Mouse (Mus musculus): ENCODE measurements around the gene Cit. TPM values are rescaled to one million over a fixed set of nuclear protein-coding genes. Genes with fewer than 3 reads are reported as not detected.

Cit gene
- total RNA-seq, 4 experiments from 2014 or later: 73.2 to 96.9 (median 79.2) TPM

DNA sequence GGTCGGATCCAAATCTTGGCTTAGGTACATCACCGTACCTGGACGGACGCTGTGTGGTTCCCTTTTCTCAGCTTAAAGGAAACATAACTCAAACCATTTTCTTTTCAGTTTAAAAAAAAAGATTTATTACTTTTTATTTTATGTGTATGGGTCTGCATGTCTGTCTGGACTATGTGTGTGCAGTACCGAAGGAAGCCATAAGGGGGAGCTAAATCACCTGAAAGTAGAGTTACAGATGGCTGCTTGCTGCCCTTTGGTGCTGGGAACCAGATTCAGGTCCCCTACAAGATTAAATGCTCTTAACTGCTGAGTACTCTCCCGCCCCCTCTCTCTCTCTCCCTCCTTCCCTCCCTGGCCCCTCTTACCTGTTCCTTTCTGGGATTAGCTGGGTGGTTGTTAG lies 112.1 kb downstream of the Cit start:
- no peak for DNase-seq (ENCODE audit: low spot score in 2 of 2)

DNA sequence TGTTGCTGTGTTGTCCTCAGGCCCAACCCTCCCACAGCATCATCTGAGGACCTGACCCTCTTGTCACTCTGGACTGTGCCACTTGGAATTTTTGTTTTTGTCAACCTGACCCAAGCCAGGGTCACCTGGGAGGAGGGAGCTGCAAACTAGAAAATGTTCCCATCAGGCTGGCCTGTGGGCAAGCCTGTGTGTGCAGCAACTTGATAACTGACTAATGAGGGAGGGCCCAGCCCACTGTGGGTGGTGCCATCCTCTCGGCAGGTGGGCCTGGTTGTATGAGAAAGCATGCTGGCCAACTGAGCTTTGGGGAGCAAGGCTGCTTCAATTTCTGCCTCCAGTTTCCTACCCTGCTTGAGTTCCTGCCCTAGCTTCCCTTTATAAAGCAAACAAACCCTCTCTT lies 113.3 kb downstream of the Cit start:
- DNase-seq (ENCODE audit: low spot score in 2 of 2): no peak

DNA sequence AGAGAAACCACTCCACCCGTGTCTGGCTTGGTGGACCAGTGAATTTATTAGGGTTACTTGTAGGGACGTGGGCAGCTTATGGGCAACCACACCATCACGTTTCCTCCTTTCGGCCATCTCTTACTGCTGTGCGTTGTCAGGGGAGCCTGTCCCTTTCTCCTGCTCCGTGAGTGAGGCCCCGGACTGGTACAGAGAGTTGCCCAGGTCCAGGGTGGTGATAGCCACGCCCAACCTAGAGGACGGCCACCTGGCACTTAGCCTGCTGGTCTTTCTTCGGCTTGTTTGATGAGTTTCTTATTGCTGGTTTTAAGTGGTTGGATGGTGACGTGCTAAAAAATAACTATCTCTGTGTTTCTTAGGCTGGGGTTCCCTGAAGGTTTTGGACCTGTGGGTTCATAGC lies 113.7 kb downstream of the Cit start:
- no peak for DNase-seq (ENCODE audit: low spot score in 2 of 2)

DNA sequence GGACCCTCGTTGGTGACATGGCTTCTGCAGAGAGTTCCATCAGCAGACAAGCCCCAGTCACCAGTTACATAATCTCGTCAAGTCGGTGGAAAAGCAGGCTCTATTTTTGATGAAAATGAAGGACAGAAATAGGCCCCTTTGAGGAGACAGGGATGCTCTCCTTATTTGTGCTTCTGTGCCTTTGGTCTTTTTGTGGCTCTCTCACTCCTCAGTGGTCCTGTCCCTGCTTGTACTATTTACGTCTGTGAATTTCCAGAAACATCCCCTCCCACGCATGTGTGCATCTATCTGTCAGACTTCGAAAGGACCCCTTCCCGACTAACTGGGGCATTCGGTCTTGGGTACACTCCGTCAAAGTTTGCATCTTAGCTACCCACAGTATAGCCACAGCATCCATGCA lies 116.7 kb downstream of the Cit start:
- no peak for DNase-seq (ENCODE audit: low spot score in 2 of 2)

DNA sequence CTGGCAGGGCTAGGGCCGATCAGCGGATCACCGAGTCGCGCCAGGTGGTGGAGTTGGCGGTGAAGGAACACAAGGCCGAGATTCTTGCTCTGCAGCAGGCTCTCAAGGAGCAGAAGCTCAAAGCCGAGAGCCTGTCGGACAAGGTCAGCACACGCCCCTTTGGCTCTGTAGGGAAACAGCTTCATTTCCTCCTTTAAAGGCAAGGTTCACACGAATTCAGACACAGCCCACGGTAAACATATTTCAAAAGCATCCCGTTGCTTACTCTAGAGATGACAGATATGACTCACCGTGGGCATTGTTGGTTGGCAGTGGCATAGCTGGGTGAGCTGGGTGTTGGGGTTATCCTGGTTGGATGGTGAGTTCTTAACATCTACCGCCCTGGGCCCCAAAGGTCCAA lies 126.2 kb downstream of the Cit start:
- no peak for DNase-seq (ENCODE audit: low spot score in 2 of 2)

DNA sequence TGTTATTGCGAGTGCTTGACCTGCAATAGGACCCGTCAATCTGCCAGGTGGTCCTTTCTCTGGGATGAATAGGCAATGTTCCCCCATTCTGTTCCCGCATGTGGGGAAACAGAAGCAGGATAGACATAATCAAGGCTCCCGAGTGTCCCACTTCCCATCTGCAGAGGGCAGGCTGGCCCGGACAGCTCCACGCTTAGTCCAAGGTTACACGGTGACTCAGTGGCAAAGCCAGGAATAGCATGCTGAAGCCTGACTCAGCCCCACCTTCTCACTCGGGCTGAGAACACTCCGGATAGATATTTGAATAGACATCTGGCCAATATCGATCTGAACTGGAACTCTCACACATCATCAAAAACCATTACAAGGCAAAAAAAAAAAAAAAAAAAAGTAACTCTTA lies 130.6 kb downstream of the Cit start:
- DNase-seq (ENCODE audit: low spot score in 2 of 2): no peak

DNA sequence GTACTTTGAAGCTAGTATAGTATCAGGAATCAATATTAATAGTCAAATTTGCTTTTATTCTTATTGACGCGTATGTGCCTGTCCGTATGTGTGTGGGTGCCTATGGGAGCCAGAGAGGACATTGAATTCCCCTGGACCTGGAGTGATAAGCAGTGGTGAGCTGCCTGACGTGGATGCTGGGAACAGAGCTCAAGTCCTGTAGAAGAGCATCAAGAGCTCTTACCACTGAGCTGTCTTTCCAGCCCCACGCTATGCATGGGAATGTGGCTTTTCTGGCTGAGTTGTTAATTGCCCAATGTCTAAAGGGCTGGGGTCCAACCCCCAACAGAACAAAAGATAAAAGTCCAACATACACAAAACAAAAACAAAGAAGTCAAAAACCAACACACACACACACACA lies 131.4 kb downstream of the Cit start:
- DNase-seq (ENCODE audit: low spot score in 2 of 2): no peak

DNA sequence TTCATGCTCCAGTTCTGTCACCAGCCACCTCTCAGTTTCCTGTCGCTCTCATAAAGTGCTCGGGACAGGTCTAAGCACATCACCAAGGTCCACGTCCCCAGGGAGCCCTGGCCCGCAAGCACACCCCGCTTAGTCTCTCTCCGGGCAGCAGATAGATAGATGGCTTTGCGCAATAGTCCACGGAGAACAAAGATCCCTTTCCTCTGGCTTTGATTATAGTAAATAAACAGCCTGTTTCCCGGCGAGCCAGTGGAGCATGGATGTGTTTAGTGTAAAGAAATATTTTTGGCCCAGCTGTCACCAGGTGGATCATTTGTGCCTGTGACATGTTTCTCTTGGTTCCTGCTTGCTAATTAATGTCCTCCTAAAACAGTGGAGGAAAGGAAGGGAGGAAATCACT lies 132.2 kb downstream of the Cit start:
- no peak for DNase-seq (ENCODE audit: low spot score in 2 of 2)

DNA sequence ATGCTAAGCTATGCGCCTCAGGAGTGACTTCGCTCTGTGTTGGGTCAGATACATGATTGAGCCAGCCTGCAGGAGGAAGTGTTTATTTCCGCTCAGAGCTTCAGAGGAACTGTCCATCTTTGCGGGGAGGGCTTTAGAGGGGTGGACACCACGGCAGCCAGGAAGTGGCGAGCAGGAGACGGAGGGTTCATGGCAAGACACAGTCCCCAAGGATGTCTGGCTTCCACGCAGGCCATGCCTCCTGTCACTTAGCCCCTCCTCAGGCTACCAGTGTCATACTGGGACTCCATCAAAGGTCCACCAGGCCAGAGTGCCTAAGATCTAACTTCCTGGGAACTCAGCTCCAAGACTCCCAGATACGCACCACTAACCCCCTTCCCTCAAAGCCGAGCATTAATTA lies 132.7 kb downstream of the Cit start:
- DNase-seq (ENCODE audit: low spot score in 2 of 2): no peak

DNA sequence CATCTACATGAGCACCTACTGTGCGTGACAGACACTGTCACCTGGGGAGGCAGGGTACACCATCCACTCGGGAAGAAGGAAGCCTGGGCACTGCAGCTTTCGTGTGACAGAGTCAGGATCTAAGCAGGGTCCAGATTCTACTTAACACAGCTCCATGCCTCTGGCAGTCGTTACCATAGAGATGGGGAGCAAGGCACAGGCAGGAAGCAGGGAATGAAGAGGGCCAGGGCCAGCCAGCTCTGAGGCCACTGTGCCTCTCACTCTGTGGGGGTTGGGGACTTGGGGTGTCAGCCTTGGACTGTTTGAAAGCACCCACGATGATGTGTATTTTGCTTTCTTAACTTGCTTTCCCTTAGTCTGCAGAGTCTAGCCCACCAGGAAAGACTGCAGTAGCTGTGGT lies 133.2 kb downstream of the Cit start:
- DNase-seq (ENCODE audit: low spot score in 2 of 2): no peak

DNA sequence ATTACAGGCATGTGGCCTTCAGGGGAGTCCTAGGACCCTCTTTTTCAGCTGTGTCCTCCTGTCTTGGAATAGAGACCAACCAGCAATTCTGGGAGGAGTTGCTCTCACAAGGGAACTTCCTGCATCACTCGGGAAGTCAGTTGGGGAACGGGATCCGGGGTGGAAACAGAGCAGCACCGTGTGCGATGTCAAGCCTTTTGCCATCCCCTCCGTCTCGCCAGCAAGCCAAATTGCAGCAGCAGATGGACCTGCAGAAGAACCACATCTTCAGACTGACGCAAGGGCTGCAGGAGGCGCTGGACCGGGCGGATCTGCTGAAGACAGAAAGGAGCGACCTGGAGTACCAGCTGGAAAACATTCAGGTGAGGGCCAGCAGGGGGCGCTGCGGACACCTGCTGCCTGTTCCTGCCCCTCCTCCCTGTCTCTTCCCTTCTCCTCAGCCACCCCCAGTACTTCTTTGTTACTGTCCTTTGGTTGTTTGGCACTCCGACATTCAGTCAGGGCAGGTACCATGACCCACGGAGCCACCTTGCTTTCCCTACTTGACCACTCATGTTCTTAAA lies 134.1 kb downstream of the Cit start:
- DNase-seq (ENCODE audit: low spot score in 2 of 2): no peak

DNA sequence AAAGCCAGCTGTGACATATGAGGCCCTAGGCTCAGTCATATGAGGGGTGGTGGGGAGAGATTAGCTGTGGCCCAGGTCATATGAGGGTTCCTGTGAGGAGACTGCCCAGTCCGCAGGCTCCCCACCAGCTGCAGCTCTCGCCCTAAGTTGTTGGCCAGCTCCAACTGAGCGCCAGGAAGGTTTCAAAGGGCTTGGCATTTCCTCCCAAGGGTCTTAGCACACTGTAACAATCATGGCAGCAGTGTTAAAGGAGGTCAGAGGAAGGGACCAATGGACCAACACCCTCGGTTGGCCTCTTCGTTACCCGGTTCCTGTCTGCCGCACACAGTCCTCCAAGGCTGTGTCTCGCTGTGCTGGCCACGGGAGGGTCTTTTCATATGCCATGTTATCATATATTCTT lies 135.5 kb downstream of the Cit start:
- no peak for DNase-seq (ENCODE audit: low spot score in 2 of 2)

DNA sequence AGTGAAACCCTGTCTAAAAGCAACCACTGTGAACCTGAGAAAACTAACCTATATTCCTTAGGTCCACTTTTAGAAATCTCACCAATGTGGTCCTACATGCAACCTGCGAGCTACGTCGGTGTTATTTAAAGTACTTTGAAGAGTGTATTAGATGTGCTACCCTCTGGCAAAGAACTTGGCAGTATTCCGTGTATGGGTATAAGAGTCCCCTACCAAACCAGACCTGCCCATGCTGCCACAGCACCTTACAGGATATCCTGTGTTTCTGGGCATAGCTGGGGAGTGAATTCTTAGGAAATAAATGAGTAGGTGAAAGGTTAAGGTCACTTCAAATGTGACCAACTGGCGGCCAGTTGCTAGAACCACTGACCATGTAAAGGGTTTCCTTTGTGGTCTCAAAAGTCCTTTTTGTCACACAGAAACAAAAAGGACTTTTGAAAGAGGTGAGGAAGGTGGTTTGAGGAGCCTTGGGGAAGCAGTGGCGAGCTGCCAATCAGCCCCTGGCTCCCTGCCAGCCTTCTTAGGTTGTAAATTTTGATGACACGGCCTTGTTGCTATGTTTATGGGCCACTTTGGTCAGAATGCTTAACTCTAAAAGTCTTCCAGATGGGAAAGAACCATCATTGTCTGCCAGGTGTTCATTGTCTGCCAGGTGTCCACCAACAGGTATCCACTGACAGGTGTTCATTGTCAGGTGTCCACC lies 137.7 kb downstream of the Cit start:
- DNase-seq (ENCODE audit: low spot score in 2 of 2): no peak

DNA sequence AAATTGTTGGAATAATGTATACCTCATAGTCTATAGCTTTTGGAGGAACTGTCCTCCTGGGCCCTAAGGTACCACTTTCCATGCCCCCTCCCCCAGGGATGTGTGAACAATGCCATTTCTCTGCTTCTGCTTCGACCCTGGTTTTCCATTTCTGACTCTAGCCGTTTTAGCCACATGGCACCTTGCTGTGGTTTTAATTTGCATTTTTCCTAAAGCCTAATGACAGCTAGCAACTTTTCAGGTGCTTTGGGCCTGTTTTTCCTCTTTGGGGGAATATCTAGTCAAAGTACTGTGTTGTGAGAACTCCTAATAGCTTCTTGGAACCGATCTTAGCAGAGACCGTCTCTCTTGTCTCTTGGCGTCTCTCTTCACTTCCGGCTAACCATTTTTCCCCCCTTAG lies 139.3 kb downstream of the Cit start:
- no peak for DNase-seq (ENCODE audit: low spot score in 2 of 2)

DNA sequence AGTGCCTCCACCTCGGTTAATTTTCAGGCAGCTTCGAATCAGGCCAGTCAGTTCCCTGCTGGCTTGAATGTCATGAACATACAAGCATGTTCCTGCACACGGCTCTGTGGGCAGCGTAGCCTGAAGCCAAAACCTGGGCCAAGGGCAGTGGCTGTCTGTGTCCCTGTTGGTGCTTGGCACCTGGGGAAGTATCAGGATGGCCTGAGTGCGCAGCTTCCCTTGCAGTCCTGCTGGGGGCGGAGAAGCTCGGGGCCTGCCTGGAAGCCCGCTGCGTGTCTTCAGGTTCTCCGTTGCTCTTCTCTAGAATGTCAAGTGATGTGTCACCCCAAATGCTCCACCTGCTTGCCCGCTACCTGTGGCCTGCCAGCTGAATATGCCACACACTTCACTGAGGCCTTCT lies 140.0 kb downstream of the Cit start:
- no peak for DNase-seq (ENCODE audit: low spot score in 2 of 2)

DNA sequence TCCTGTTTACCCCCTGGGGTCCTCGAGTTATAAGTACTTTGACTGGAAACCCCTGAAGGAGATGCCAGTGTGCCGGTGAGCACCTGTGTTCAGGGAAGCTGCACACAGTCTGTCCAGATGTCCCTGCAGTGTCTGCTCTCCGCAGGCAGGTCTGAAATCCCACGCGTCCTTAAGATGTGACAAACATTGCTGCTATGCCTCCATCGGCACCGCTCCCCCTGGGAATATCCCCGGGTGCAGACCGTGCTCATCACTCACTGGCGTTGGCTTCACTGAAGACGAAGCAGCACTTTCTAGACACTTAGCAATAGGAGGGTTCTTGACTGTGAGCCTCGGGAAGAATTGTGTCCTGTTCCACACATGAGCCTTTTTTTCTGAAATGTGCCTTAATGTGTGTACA lies 142.2 kb downstream of the Cit start:
- DNase-seq (ENCODE audit: low spot score in 2 of 2): no peak

DNA sequence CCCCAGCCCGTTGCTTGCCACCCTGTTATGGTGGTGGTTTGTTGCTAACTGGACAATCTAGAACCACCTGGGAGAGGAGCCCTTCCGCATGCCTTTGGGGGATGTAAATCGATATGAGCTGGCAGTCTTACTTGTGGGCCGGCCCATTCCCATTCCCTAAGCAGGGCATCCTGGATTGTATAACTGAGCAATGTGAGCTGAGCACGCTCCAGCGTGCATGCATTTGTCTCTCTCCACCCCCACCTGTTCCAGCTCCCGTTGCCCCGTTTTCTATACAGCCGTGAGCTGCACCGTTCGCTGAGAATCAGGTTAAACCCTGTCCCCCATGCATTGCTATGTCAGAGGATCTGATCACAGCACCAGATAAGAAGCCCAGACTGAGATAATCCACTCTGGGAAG lies 146.6 kb downstream of the Cit start:
- DNase-seq (ENCODE audit: low spot score in 2 of 2): no peak

DNA sequence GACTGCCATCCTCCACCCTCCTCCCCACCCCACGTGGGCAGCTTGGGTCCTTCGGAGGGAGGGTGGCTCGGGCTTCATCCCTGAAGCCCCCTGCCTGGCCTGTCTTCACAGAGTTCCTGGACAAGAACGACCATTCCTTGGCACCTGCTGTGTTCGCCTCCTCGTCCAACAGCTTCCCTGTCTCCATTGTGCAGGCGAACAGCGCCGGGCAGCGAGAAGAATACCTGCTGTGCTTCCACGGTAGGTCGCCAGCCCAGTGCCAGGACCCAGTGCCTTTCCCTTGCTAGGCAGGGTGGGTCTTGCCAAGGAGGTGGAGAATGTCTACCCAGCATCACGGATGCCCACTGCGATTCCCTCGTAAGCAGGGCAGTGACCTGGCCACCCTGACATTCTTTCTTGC lies 149.0 kb downstream of the Cit start:
- no peak for DNase-seq (ENCODE audit: low spot score in 2 of 2)

DNA sequence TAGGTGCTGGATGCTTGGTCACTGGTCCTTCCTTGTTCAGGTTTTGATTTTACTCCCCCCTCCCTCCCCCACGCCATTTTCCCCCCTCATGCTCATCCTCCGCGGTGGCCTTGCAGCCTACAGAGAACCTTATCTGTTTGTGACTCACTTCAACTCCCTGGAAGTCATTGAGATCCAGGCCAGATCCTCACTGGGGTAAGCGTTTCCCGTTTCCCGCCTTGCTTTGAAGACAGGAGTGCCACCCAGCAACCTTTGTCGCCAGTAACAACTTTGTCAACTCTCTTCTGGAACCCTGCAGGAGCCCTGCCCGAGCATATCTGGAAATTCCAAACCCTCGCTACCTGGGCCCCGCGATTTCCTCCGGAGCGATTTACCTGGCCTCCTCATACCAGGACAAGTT lies 152.3 kb downstream of the Cit start:
- DNase-seq (ENCODE audit: low spot score in 2 of 2): no peak

DNA sequence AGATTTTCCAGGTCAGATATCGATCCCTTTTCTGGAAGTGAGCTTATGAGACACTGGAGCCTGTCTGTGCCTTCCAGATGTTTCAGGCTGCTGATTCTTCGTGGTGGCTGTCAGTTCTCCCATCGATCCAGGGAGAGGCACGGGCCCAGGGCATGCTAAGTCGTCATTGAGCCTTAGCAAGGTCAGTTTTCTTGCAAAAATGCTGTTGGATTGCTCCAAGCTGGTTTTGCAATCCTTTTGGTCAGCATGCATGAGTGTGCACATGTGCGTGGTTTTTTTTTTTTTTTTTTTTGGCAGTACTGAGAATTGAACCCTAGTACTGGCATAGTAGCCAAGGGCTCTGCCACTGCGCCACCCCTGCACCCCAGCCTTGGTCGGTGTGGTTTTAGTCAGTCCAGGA lies 158.1 kb downstream of the Cit start:
- no peak for DNase-seq (ENCODE audit: low spot score in 2 of 2)

DNA sequence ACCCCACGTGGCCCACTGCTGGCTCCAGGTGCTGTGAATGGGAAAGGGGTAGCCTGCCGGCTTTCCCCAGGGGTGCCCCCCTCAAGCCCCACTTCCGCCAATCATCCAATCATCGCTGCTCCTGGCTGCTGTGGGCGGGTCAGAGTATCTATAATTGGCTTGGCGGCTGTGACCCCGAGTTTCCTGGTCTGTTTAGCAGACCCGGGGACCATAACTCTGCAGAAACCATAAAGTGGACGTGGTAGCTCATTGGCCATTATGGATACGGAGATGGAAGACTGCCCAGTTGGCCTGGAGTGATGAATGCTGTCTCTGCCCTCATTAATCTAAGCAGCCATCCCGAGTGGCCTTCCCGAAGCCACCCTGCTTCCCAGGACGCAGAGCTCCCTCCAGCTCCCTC lies 158.7 kb downstream of the Cit start:
- DNase-seq (ENCODE audit: low spot score in 2 of 2): no peak

DNA sequence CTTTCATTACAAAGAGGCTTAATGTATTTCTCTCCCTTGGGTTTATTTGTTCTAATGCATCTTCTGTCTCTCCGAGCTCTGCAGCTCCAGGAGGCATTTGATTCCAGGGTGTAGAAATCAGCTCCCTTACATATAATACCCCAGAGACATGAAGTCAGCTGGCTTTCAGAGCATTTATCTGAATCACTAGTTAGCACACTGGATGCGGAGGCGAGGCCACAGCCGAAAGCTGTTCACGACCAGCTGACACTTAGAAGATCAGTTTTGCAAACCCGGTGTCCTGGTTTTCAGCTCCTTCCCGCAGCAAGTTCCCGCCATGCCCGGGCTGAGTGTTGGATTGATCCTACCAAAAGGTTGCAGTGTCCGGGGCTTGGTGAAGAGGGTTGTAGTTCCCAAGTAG lies 159.2 kb downstream of the Cit start:
- peak; percentile 50 to 61 for DNase-seq (ENCODE audit: low spot score in 2 of 2)

DNA sequence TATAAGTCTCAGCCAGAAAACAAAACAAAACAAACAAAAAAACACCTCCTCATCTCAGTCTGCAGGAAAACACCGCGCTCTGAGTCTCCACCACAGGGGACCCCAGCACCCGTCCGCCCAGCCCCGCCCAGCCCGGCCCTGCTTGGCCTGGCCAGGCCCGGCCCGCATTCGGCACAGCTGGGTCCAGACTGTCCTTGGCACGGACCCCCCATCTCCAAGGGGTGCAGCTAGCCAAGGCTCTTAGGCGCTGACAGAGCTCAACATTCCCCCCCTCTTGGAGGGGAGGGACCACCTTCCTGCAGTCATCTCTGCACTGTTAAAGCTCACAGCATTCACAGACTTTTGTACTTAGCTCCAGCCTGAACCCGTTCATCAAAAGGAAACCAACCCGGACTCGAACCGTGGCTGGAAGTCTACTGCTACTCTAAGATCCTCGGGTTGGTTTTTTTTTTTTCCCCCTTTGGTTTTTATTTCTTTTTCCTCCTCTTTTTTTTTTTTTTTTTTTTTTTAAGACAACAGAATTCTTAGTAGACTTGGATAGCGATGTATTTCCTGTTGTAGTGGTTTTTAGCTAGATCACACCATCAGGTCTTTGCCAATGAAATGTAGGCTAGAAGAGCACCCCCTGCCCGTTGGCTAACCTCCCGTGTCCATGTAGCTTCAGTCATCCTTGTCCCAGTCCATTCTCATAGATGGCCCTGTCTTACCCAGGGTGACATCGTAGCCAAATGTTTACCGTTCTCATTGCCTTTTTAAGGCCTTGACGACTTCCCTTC lies 161.4 kb downstream of the Cit start:
- DNase-seq (ENCODE audit: low spot score in 2 of 2): no peak
